Mouse (Mus musculus) liver, embryonic 14.5 days (tissue): ENCODE data around the gene Il13ra1.

Experiments used
- CTCF ChIP-seq: IDR thresholded peaks from 2 replicates; pipeline ENCODE4 v1.5.1; 2016; ENCODE audit warnings: antibody characterized with exemption, low read depth, control low read depth
- EP300 ChIP-seq: IDR thresholded peaks from 2 replicates; pipeline ENCODE4 v1.6.1; 2016; ENCODE audit warnings: antibody characterized with exemption, low read depth

- TF ChIP-seq CTCF (no peak), EP300 (no peak)
These were observed 38.2 kb downstream of the Il13ra1 start for GRCm38 (mm10) chrX:36150100-36150499.
